Mouse (Mus musculus): ENCODE measurements around the gene Rpl29.

- no peak for TF ChIP-seq GATA1 (IDR thresholded peaks at IDR 0.05; ENCODE audit: borderline replicate concordance, low read length)
- no peak for TF ChIP-seq FLI1 (IDR thresholded peaks at IDR 0.05; ENCODE audit: low read length)
Measured at GRCm38 (mm10) chr9:106436566-106436965, 7.3 kb downstream of the Rpl29 start.

Data from megakaryocyte, embryonic 14.5 days (primary cell).